Mouse (Mus musculus): ENCODE data around the gene Lama2. TPM values are rescaled to one million over a fixed set of nuclear protein-coding genes. Genes with fewer than 3 reads are reported as not detected.
A peak's percentile ranks its signal among the peaks of the same experiment; 100 is the strongest.

The Lama2 gene
- polyA plus RNA-seq, 1 experiment, result not detected

- TF ChIP-seq POLR2A (IDR thresholded peaks at IDR 0.05; ENCODE audit: insufficient read depth, low read length) (no peak), CTCF (IDR thresholded peaks at IDR 0.05; ENCODE audit: low read depth, low read length) (no peak), EP300 (IDR thresholded peaks at IDR 0.05; ENCODE audit: insufficient read depth, low read depth, low read length) (no peak)
- Histone ChIP-seq H3K4me3 (ENCODE audit: low read depth, low read length) (no peak overlapping the region), H3K9me3 (replicated peaks; ENCODE audit: control insufficient read depth, insufficient read depth, low read length, poor library complexity, severe bottlenecking) (no peaks in the 10 kb centered on the region), H3K4me1 (ENCODE audit: control insufficient read depth, insufficient read depth, low read length) (no peaks in the 10 kb centered on the region), H3K9ac (ENCODE audit: low read depth, poor library complexity, severe bottlenecking) (no peak overlapping the region), H3K27me3 (ENCODE audit: control insufficient read depth, insufficient read depth, low read length, poor library complexity, severe bottlenecking) (no peaks in the 10 kb centered on the region), H3K27ac (ENCODE audit: insufficient read depth, low read length) (no peak overlapping the region), H3K36me3 (ENCODE audit: control insufficient read depth, insufficient read depth, low read length, poor library complexity, severe bottlenecking) (no peaks in the 10 kb centered on the region)
Measured at GRCm38 (mm10) chr10:27631002-27631401, 11.4 kb upstream of the Lama2 start.

DNA sequence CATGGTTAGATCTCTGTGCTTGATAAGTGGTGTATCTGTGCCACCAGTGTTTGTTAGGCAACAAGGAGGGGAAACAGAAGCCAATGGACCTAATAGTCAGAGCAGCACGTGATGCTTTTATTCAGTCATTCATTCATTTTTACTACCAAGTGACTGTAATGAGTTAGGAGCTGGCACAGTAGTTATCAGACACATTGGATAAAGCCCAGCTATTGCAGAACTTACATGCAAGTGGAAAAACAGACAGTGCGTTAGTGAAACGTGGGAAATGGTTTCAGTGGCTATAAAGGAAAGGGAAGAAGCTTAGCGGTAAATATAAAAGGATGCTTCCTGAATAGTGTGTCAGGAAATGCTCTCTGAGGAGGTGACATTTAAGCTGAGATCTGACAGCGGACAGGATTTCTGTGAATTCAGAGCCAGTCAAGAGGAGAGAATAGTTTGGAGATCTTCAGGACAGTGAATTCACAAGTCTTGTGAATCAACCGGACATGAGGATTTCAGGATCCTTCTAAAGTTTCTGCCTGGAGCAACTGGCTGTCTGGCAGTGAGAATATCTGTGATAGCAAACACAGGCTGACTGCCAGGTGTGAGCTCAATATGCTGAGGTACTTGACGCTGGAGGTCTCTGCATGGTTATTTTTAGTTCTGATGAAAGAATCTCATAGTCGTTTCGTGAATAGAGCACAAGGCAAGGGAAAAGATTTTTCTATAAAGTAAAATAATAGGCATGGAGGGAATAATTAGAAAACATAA, 2.3 kb upstream of the Lama2 start:
- TF ChIP-seq EP300 (IDR thresholded peaks at IDR 0.05; ENCODE audit: insufficient read depth, low read depth, low read length) (no peak), POLR2A (IDR thresholded peaks at IDR 0.05; ENCODE audit: insufficient read depth, low read length) (no peak)
- H3K27ac ChIP-seq (ENCODE audit: insufficient read depth, low read length), result no peak overlapping the region
- no peaks in the 10 kb centered on the region for H3K36me3 ChIP-seq (ENCODE audit: control insufficient read depth, insufficient read depth, low read length, poor library complexity, severe bottlenecking)
- H3K4me3 ChIP-seq (ENCODE audit: low read depth, low read length), result no peak overlapping the region
- H3K4me1 ChIP-seq (ENCODE audit: control insufficient read depth, insufficient read depth, low read length), result no peaks in the 10 kb centered on the region
- no peaks in the 10 kb centered on the region for H3K27me3 ChIP-seq (ENCODE audit: control insufficient read depth, insufficient read depth, low read length, poor library complexity, severe bottlenecking)
- H3K9ac ChIP-seq (ENCODE audit: low read depth, poor library complexity, severe bottlenecking), result no peak overlapping the region
- H3K9me3 ChIP-seq (replicated peaks; ENCODE audit: control insufficient read depth, insufficient read depth, low read length, poor library complexity, severe bottlenecking), result peaks cover 4% of the 10 kb centered on the region; the same call in 1 of the 2 replicates

DNA sequence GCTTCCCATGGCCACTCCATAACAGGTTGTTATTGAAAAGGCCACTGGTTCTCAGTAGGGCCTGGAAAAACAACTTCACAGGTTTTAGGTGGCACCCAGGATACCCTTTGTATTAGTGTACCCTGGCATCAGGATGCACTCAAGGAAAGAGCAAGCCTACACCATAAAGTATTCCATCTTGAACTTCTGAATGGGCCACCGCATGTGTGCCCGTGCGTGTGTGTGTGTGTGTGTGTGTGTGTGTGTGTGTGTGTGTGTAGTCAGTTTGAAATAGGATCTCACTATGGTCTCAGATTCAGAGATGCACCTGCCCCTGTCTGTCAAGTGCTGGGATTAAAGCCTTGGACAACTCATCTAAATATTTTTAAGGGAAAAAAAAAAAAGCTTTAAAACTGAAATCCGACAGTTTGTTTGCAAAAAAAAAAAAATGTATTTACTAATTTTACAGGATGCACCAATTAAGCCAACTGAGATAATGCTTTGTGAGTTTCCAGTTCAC, 2.0 kb downstream of the Lama2 start:
- Histone ChIP-seq H3K27ac (ENCODE audit: insufficient read depth, low read length) (no peak overlapping the region), H3K27me3 (ENCODE audit: control insufficient read depth, insufficient read depth, low read length, poor library complexity, severe bottlenecking) (peaks cover 1% of the 10 kb centered on the region; the same call in 1 of the 2 replicates), H3K4me1 (ENCODE audit: control insufficient read depth, insufficient read depth, low read length) (no peaks in the 10 kb centered on the region), H3K9me3 (replicated peaks; ENCODE audit: control insufficient read depth, insufficient read depth, low read length, poor library complexity, severe bottlenecking) (peaks cover 4% of the 10 kb centered on the region; the same call in 1 of the 2 replicates), H3K9ac (ENCODE audit: low read depth, poor library complexity, severe bottlenecking) (no peak overlapping the region), H3K4me3 (ENCODE audit: low read depth, low read length) (no peak overlapping the region), H3K36me3 (ENCODE audit: control insufficient read depth, insufficient read depth, low read length, poor library complexity, severe bottlenecking) (no peaks in the 10 kb centered on the region)
- TF ChIP-seq EP300 (IDR thresholded peaks at IDR 0.05; ENCODE audit: insufficient read depth, low read depth, low read length) (no peak), CTCF (IDR thresholded peaks at IDR 0.05; ENCODE audit: low read depth, low read length) (no peak), POLR2A (IDR thresholded peaks at IDR 0.05; ENCODE audit: insufficient read depth, low read length) (no peak)

DNA sequence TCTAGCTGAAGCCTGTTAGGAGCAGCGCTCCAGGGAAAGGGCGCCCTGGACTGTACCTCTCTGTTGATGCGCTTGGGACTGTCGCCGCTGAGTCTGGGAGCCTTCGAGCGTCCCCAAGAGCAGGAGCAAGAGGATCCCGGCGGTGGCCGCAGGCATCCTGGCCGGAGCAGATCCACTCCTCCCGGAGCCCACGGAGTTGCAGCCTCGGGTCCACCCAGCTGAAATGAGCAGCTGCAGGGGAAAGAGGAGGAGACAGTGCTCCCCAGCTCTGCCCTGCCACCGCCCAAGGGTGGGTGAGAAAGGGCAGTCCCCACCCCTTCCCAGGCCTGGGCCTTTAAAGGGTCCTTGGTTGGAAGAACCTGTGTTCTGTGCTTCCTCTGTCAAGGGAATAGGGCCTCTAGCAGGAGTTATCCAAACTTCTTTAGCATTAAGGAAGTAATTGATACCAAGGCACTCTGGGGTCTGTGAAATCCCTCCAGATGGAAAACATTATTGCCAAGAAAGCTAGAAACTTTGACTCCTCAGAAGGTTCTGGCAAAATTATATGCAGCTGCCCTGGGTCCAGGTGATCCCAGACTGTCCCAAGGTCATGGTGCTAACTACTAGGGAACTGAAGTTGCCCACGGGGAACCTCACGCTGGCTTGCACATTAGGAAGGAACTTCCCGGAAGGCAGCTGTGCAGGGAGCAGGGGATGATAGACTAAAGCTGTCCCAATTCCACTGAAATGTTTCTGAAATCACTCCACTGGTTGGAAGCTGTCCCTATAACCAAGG, 2.7 kb downstream of the Lama2 start:
- Histone ChIP-seq H3K9me3 (replicated peaks; ENCODE audit: control insufficient read depth, insufficient read depth, low read length, poor library complexity, severe bottlenecking) (peaks cover 4% of the 10 kb centered on the region; the same call in 1 of the 2 replicates), H3K4me3 (ENCODE audit: low read depth, low read length) (peak overlapping the region; percentile 32; the same call in 1 of the 2 replicates), H3K36me3 (ENCODE audit: control insufficient read depth, insufficient read depth, low read length, poor library complexity, severe bottlenecking) (no peaks in the 10 kb centered on the region), H3K27ac (ENCODE audit: insufficient read depth, low read length) (no peak overlapping the region), H3K4me1 (ENCODE audit: control insufficient read depth, insufficient read depth, low read length) (no peaks in the 10 kb centered on the region), H3K9ac (ENCODE audit: low read depth, poor library complexity, severe bottlenecking) (peak overlapping the region; percentile 12; the same call in 1 of the 2 replicates), H3K27me3 (ENCODE audit: control insufficient read depth, insufficient read depth, low read length, poor library complexity, severe bottlenecking) (peaks cover 1% of the 10 kb centered on the region; the same call in 1 of the 2 replicates)
- TF ChIP-seq POLR2A (IDR thresholded peaks at IDR 0.05; ENCODE audit: insufficient read depth, low read length) (no peak), CTCF (IDR thresholded peaks at IDR 0.05; ENCODE audit: low read depth, low read length) (no peak), EP300 (IDR thresholded peaks at IDR 0.05; ENCODE audit: insufficient read depth, low read depth, low read length) (no peak)

DNA sequence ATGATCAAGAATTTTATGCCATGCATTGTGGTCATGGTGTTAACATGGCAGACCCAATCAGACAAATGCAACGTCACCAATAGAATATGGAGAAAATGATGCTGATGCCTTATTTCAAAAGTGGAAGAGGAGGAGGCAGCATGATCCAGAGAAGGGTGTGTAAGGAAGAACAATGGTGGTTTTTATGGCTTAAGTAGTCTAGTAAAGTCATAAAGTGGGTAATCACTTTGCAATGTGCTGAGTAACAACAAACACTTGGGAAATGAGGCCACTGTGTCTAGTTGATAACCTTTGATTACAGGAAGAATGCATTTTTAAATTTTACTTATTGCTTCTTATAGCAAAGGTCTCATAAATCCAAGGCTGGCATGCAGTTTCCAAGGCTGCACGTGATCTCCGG, 23.9 kb downstream of the Lama2 start:
- Histone ChIP-seq H3K27ac (ENCODE audit: insufficient read depth, low read length) (no peak overlapping the region), H3K36me3 (ENCODE audit: control insufficient read depth, insufficient read depth, low read length, poor library complexity, severe bottlenecking) (no peaks in the 10 kb centered on the region), H3K9ac (ENCODE audit: low read depth, poor library complexity, severe bottlenecking) (no peak overlapping the region), H3K27me3 (ENCODE audit: control insufficient read depth, insufficient read depth, low read length, poor library complexity, severe bottlenecking) (no peaks in the 10 kb centered on the region), H3K4me3 (ENCODE audit: low read depth, low read length) (no peak overlapping the region), H3K9me3 (replicated peaks; ENCODE audit: control insufficient read depth, insufficient read depth, low read length, poor library complexity, severe bottlenecking) (no peaks in the 10 kb centered on the region), H3K4me1 (ENCODE audit: control insufficient read depth, insufficient read depth, low read length) (no peaks in the 10 kb centered on the region)
- TF ChIP-seq CTCF (IDR thresholded peaks at IDR 0.05; ENCODE audit: low read depth, low read length) (no peak), EP300 (IDR thresholded peaks at IDR 0.05; ENCODE audit: insufficient read depth, low read depth, low read length) (no peak), POLR2A (IDR thresholded peaks at IDR 0.05; ENCODE audit: insufficient read depth, low read length) (no peak)

Data from ES-Bruce4 (cell line).